Mouse (Mus musculus) induced T-regulatory cell, adult 2 months (primary cell): ENCODE data around the gene Mogs.
A peak's percentile ranks its signal among the peaks of the same experiment; 100 is the strongest.

Experiments used
- DNase-seq: peaks from one replicate; pipeline ENCODE4 v3.0.0-alpha.2; 2012; ENCODE audit warnings: low read depth

Mogs gene

DNA sequence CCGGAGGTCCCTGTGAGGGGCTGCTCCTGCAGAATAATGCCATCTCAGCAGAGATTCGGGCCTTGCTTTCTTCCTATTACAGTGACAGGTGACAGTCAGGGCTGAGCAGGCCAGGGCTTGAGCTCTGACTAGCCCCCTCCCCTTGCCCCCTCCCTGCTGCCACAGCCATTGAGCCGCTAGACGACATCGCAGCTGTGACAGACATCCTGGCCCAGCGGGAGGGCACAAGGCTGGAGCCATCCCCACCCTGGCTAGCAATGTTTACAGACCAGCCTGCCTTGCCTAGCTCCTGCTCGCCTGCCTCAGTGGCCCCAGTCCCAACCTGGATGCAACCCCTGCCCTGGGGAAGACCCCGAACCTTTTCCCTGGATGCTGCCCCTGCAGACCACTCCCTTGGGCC lies 36.4 kb downstream of the Mogs start:
- no peak for DNase-seq

GRCm38 (mm10) chr6:83153038-83153437 lies 37.7 kb downstream of the Mogs start:
- no peak for DNase-seq

GRCm38 (mm10) chr6:83153485-83153884 lies 38.2 kb downstream of the Mogs start:
- no peak for DNase-seq

- peak; percentile 40 for DNase-seq
Measured at GRCm38 (mm10) chr6:83155552-83156238, 40.4 kb downstream of the Mogs start.

DNA sequence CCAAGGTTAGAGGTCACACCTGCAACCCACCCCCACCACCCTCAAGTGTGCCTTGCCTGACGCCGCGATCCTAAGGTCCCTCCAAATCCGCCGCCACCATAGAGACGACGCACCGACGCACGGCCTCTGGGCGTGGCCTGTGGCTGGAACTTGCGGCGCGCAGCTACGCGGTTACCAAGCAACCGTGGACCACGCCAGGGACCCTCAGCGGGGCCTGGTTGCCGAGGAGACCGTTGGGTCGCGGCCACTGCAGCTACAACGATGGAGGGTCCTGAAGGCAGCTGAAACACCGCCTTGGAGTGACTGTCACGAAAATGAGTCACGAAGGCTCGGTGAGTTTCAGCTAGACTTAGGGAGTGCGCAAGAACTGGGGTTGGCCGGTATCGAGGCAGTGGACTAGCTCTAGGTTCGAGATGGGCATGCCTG lies 41.0 kb downstream of the Mogs start, which contains the start of the genes Wdr54 and 1700003E16Rik:
Gene Wdr54, minus strand, starts transcription at position 139 of the 426 bp plus-strand sequence.
Gene 1700003E16Rik, plus strand, starts transcription at position 146 of the 426 bp plus-strand sequence.
- DNase-seq, result peak; percentile 76

DNA sequence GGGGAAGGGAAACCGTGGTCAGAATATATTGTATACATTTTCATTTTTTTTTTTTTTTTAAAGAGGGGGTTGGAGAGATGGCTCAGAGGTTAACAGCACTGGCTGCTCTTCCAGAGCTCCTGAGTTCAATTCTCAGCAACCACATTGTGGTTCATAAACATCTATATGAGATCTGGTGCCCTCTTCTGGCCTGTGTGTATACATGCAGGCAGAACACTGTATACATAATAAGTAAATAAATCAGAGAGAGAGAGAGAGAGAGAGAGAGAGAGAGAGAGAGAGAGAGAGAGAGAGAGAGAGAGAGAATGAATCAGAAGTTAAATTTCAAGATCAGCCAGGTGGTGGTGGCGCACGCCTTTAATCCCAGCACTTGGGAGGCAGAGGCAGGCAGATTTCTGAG lies 44.2 kb downstream of the Mogs start:
- DNase-seq, result peak; percentile 84

DNA sequence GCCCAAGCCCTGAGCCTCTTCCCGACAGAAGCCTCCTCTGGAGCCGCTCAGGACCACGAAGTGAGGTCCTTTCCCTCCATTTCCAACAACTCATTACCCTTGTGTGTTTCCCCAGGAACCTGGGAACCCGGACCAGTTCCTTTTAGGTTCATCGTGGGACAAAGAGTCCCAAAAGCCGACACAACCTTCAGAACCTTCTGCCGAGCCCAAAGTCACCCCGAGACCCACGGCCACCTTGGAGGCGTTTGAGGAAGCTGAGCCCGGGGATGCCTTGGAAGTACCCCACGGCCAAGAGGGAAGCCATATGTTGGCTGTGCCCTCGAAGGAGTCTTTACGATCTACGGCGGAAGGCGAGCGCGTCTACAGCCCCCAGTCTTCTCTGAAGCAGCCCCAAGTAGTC lies 46.1 kb downstream of the Mogs start:
- peak; percentile 14 for DNase-seq

GRCm38 (mm10) chr6:83161921-83162641 lies 46.8 kb downstream of the Mogs start:
- no peak for DNase-seq

DNA sequence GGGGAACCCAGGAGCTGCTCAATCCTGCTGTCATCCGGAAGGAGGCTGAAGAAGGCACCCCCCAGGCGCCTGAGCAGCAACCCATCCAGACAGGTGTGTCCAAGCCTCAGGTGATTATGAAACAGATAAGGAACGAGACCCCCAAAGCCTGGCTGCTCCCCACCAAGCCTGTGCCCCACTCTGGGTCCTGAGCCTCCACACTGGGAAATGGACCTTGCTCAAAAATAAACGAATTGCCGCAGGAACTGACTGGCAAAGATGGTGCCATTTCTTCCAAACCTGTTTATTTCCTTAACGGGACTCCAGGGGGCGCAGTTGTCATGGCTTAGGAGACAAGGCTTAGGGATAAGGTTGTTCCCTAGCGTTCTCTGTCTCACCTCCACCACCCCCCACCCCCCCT lies 47.4 kb downstream of the Mogs start:
- peak; percentile 86 for DNase-seq

DNA sequence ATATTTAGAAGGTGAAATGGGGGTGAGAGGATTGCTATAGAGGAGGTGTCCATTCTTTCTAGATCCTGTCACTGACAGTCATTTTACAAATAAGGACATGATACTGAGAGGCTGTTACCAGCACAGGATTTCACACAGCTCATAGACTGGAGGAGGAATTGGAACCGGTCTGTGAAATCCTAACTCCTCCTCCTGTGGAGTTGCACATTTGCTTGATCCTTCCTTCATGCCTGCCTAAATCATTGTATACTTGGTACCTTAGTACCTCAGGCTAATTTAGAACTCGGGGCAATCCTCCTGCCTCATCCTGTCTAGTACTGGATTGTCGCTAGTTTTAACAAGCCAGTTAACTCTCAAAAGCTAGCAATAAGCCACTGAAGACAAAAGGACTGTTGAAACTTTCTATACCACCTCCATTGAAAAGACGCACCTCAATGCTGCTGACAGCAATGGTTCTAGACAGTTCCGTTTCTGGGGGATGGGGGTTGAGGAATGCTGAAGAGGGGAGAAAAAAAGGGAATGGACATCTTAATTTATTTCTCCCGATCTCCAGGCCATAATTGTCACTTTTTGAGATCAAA lies 49.8 kb downstream of the Mogs start:
- DNase-seq, result no peak

DNA sequence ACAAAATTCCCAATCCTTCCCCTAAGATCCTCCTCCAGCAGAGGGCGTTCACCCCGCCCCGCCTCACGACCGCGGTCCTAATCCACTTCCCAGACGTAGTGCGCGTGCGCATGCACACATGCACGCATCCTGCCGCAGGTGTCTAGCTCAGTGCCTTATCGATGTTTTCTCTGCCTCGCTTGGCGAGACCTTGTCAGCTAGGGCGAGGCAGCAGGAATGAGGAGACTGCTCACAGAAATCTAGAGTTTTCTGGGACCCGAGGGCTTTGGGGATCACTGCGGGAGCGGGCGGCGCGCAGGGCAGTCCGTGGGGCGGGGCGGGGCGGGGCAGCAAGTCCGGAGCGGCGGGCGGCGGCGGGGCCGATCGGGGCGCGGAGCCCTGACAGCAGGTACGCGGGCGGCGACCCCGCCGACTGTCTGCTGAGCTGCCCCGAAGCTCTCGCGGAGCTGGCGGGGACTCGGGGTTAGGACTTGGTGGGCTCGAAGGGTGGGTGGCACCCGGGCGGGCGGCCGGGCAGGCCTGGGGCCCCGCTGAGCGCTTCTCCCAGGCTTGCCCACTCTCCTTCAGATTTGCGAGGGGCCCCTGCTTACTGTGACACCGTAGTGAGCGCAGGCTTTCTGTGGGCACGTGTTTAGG lies 50.4 kb downstream of the Mogs start, which contains the start of gene Dctn1:
Gene Dctn1, plus strand, starts transcription at position 314 of the 636 bp plus-strand sequence.
- DNase-seq, result peak; percentile 98

GRCm38 (mm10) chr6:83166243-83166630 lies 50.9 kb downstream of the Mogs start:
- DNase-seq, result peak; percentile 64
